Comparison of ENCODE assay signal across 10 mouse cellular contexts in genomic region chr2:128245544-128245943, GRCm38 (mm10).
DNase-seq lines count a peak whose midpoint lies in the region; ATAC-seq and TF ChIP-seq lines count a peak whose summit lies in the region.
"Had no signal": no experiment of that assay in that cellular context is flagged by ENCODE, and none has a peak within 500 bp of the region (broad histone marks: within the 10 kb centered on the region; RNA-seq: fewer than 3 reads in every experiment).

No protein-coding gene starts in this region.

- no peak overlapping the region for H3K4me3 ChIP-seq in kidney, postnatal 0 days (replicated peaks; ENCODE audit: low read depth, low read length)
- no peak overlapping the region for H3K4me3 ChIP-seq in kidney, embryonic 15.5 days (replicated peaks)
- no peak overlapping the region for H3K4me3 ChIP-seq in midbrain, embryonic 16.5 days (ENCODE audit: low read depth, low read length)
- H3K4me3 ChIP-seq: embryonic facial prominence, embryonic 12.5 days had no signal

- H3K9ac ChIP-seq in kidney, postnatal 0 days (ENCODE audit: low read depth, low read length): no peak overlapping the region
- H3K9ac ChIP-seq in kidney, embryonic 15.5 days: no peak overlapping the region
- H3K9ac ChIP-seq in midbrain, embryonic 16.5 days (ENCODE audit: low read depth, low read length): no peak overlapping the region
- H3K9ac ChIP-seq: embryonic facial prominence, embryonic 12.5 days; liver, embryonic 14.5 days had no signal

- no peak for DNase-seq in kidney, postnatal 0 days (ENCODE audit: low spot score)
- peak; percentile 91 for DNase-seq in cerebellum, adult 9-10 months
- peak; percentile 25 to 50 for DNase-seq in gastrocnemius, postnatal 4 days (ENCODE audit: low spot score in 2 of 2)
- peak; percentile 6 for DNase-seq in layer of hippocampus, adult 9-10 months (ENCODE audit: low spot score)
- DNase-seq in c-Kit-positive CD71-positive TER-119-positive erythroid progenitor cells, embryonic 14.5 days (ENCODE audit: low spot score): no peak

- whole genome bisulfite sequencing in kidney, postnatal 0 days: 80% methylated on average over 10 of the region's 10 CpGs
- 81% methylated on average over 10 of the region's 10 CpGs for WGBS in kidney, embryonic 15.5 days
- 66% methylated on average over 10 of the region's 10 CpGs for WGBS in midbrain, embryonic 16.5 days

- no peak for ATAC-seq in kidney, postnatal 0 days (replicated peaks; ENCODE audit: low FRiP score, low read depth)
- ATAC-seq in kidney, embryonic 15.5 days (replicated peaks; ENCODE audit: low FRiP score): no peak
- ATAC-seq in midbrain, embryonic 16.5 days: peak; percentile 90
- ATAC-seq in erythroblast, adult 5-6 weeks (replicated peaks; ENCODE audit: low FRiP score, poor library complexity, severe bottlenecking): no peak

- no peak overlapping the region for H3K27ac ChIP-seq in kidney, postnatal 0 days
- H3K27ac ChIP-seq in kidney, embryonic 15.5 days: no peak overlapping the region
- H3K27ac ChIP-seq in midbrain, embryonic 16.5 days (ENCODE audit: low read length): no peak overlapping the region
- H3K27ac ChIP-seq: embryonic facial prominence, embryonic 12.5 days; liver, embryonic 14.5 days had no signal

- TF ChIP-seq CTCF in kidney, postnatal 0 days (IDR thresholded peaks at IDR 0.05; ENCODE audit: low read depth): peak; percentile 11; the same call in 1 of the 2 replicates

- H3K27me3 ChIP-seq in kidney, postnatal 0 days (ENCODE audit: insufficient read depth, low read length): no peaks in the 10 kb centered on the region
- no peaks in the 10 kb centered on the region for H3K27me3 ChIP-seq in kidney, embryonic 15.5 days
- H3K27me3 ChIP-seq in midbrain, embryonic 16.5 days (ENCODE audit: control insufficient read depth, insufficient read depth, low read depth, low read length): no peaks in the 10 kb centered on the region; the same call in 1 of the 2 replicates
- H3K27me3 ChIP-seq: embryonic facial prominence, embryonic 12.5 days had no signal

- no peak overlapping the region for H3K4me2 ChIP-seq in kidney, postnatal 0 days (ENCODE audit: low read length)
- H3K4me2 ChIP-seq in kidney, embryonic 15.5 days: no peak overlapping the region
- H3K4me2 ChIP-seq in midbrain, embryonic 16.5 days (ENCODE audit: low read length): no peak overlapping the region
- H3K4me2 ChIP-seq: embryonic facial prominence, embryonic 12.5 days had no signal

- no peaks in the 10 kb centered on the region for H3K36me3 ChIP-seq in kidney, postnatal 0 days (ENCODE audit: insufficient read depth, low read length)
- H3K36me3 ChIP-seq in kidney, embryonic 15.5 days: no peaks in the 10 kb centered on the region
- no peaks in the 10 kb centered on the region for H3K36me3 ChIP-seq in midbrain, embryonic 16.5 days (ENCODE audit: control insufficient read depth, insufficient read depth, low read length)
- H3K36me3 ChIP-seq: embryonic facial prominence, embryonic 12.5 days had no signal

- H3K4me1 ChIP-seq in kidney, postnatal 0 days (replicated peaks; ENCODE audit: insufficient read depth, low read length): peaks cover 6% of the 10 kb centered on the region; the same call in 1 of the 2 replicates
- H3K4me1 ChIP-seq in kidney, embryonic 15.5 days: peaks cover 17% of the 10 kb centered on the region
- H3K4me1 ChIP-seq in midbrain, embryonic 16.5 days (ENCODE audit: control insufficient read depth, insufficient read depth, low read length): peaks cover 2% of the 10 kb centered on the region; the same call in 1 of the 2 replicates

- H3K9me3 ChIP-seq in kidney, postnatal 0 days (replicated peaks; ENCODE audit: low read length): no peaks in the 10 kb centered on the region
- no peaks in the 10 kb centered on the region for H3K9me3 ChIP-seq in kidney, embryonic 15.5 days (replicated peaks)
- peaks cover 5% of the 10 kb centered on the region; the same call in 1 of the 2 replicates for H3K9me3 ChIP-seq in midbrain, embryonic 16.5 days (replicated peaks; ENCODE audit: control insufficient read depth, low read length, poor library complexity, severe bottlenecking)
- H3K9me3 ChIP-seq: embryonic facial prominence, embryonic 12.5 days had no signal

Comparison
In these comparisons a context has a peak if more than half of its experiments do, and no peak if none do; other contexts are left out.
1. DNase-seq: peak in cerebellum, adult 9-10 months (single experiment), gastrocnemius, postnatal 4 days (2 of 2) and layer of hippocampus, adult 9-10 months (single experiment); none in kidney, postnatal 0 days (single experiment) and c-Kit-positive CD71-positive TER-119-positive erythroid progenitor cells, embryonic 14.5 days (single experiment).